Mouse (Mus musculus) layer of hippocampus, postnatal 36 days (tissue): Measurements from ENCODE around the gene Pdk3. TPM values are rescaled to one million over a fixed set of nuclear protein-coding genes. Genes with fewer than 3 reads are reported as not detected.
A peak's percentile ranks its signal among the peaks of the same experiment; 100 is the strongest.

Experiments used
- DNase-seq, 2 experiments: peaks; one replicate each; pipeline ENCODE4 v3.0.0; 2022
- total RNA-seq, 2 experiments: library from RNA; stranded (reverse); gene quantifications; 2 replicates each; pipeline ENCODE4 v1.2.3; 2021

Gene Pdk3
- total RNA-seq, result 10 to 100 TPM; 46.0 to 46.6 TPM

GRCm38 (mm10) chrX:93831561-93832336 is at the start of gene Pdk3:
Pdk3 (minus strand) TSS chrX:93832201.
- DNase-seq, result peak; percentile 74 to 82

DNA sequence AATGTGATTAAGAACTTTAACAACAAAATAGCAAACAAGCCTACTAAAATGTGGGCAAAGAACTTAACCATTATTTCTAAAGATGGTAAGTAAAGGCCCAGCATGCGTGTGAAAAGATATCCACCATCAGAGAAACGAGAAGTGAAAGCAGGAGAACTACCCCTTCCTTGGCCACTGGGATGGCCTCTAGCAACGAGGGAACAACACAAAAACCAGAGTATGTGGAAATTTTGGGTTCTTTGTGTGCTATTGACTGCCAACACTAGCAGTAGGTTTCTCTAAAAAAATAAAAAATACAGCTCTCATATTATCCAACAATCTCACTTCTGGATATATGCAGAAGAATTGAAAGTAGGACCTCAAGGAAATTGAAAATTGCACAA is 45.6 kb upstream of the Pdk3 start:
- DNase-seq, result no peak

GRCm38 (mm10) chrX:93876981-93877633 is 45.1 kb upstream of the Pdk3 start:
- no peak for DNase-seq

- no peak for DNase-seq
Observed at GRCm38 (mm10) chrX:93863393-93863792, 31.4 kb upstream of the Pdk3 start.

GRCm38 (mm10) chrX:93862525-93863086 is 30.6 kb upstream of the Pdk3 start:
- no peak for DNase-seq

GRCm38 (mm10) chrX:93857756-93858155 is 25.8 kb upstream of the Pdk3 start:
- DNase-seq, result no peak

DNA sequence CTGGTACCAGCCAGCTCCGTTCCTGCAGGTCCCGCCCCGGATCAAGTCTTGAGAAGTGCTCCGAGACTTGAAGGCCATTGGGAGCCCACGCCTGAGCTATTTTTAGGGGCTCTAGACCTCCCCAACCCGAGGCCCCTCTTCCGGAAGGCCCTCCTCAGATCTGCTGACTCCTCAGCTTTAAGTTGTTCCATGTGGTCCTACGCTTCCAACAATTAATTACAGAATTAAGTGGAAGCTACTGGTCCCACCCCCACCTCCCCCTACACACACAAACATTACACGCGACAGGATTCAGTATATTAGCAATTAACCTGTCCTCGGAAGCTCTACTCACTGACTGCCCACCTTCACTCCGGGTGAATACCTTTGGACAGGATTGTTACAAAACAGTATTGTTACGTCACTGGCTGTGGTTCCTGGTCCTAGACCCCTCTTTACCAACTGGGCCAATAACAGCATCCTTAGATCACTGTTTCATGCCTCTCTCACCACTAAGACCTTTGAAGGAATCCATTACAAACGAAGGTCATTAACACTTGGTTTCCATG is 410 bp upstream of the Pdk3 start:
- DNase-seq, result no peak

DNA sequence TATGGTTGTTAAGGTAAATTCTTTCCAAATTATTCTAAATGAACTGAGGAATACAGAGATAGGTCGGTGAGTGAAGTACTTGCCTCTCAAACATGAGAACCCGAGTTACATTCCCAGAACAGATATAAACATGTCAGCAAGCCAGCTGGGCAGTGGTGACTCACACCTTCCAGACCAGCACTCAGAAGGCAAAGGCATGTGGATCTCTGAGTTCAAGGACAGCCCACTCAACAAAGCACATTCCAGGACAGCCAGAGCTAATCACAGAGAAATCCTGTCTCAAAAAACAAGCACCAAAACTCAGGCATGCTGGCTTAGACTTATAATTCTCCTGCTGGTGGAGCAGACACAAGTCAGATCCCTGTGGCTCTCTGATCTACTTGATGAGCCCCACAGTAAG is 6.2 kb downstream of the Pdk3 start:
- no peak for DNase-seq

DNA sequence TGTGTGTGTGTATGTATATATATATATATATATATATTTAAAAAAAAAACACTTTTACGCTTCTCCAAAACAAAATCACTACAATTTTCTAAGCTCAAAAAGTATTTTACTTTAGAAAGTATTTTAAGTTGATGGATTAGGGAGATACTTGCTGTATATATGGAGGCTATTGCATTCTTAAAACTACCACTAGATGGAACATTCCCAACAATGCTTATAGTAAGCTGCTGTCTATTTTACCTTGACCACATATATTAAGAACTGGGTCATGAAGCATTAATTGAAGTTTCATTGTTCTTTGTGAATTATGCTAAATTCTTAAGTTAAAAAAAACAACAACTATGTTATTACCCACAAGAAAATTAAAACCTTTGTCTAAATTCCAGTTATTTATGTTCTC is 24.0 kb downstream of the Pdk3 start:
- DNase-seq, result no peak

- DNase-seq, result peak in 1 of 2 experiments; percentile 3
Observed at GRCm38 (mm10) chrX:93793168-93793567, 38.8 kb downstream of the Pdk3 start.

GRCm38 (mm10) chrX:93789562-93789961 is 42.4 kb downstream of the Pdk3 start:
- DNase-seq, result no peak

DNA sequence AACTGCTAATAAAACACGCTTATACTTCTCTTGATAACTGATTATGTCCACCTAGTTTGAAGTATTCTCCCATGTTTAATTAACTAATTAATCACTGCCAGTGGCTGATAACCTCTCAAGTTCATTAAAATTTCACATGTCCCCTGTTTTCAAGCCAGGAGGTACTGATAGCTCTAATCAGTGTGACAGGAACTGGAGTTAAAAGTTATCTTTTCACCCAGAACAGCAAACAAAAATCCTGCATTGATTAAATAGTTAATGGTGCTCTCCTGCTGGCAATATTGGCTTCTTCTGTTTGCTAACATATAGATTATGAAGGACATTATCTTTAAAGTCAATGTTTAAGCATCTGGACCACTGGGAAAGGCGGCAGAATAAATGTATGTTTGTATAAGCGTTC is 71.2 kb downstream of the Pdk3 start:
- DNase-seq, result no peak

DNA sequence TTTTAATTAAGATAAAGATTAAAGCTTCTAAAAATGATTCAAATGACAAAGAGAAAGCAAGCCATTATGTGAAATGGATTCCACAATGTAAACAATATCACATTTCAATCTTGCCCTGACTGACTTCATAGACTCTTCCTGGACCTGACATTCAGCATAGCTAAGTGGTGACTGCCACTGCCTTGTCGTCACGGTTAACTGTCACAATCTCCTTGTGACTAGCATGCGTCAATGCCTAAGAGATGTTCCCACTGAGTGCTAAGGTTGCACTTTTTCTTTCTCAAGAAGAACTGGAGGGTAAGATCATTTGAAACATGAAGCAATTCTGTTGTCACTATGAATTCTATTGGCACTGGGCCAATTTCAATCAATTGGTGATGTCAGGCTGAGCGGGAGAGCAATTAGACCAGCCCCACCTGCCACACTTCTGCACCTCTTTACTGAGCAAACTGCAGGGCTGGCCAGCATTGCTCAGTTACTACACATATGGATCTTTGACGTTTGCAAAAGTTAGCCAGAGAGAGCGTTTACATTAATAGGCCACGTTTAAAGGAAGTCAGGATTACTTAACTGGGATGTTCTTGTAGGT is 75.0 kb downstream of the Pdk3 start:
- DNase-seq, result no peak

DNA sequence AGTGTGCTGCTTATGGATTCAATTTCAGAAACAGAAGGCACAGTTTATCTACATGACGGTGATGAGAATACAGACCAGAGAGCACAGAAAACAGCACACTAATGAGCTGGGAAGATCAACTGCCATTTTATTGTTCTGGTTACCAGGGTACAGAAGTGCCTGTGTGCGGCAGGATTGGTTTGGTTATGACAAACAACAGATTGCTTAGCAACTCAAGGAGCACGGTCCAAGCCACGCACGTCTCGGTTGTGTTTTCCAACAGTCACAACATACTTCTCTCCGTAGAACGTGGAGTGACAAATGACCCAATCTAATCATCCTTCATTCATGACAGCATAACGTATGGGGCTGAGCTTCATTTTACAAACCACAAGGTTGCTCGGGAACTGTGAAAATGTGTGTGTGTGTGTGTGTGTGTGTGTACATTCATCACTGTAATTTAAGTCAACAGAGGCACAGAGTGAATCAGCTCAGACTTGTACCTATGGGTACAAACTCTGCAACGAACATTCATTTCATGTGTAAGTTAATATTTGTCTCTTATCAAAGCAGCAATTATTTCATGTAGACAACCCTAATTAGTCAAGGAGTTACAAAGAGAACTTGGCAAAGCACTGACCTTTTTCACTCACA is 76.7 kb downstream of the Pdk3 start:
- DNase-seq, result no peak

DNA sequence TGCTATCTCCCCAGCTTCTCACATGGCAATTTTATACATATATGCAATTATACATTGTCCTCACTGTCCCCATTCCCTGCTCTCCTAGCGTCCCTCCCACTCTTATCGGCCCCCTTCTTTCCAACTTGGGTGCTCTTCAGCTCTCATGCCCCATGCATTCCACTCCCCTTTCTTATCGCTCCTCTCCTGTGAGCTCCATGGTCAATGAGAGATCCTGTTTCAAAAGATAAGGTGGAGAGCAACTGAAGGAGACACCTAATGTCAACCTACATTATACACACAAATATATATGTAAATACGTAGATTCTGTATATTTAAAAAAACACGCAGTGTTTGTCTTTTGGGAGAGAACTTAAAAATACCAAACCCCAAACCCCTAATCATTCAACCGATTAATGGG is 81.4 kb downstream of the Pdk3 start:
- no peak for DNase-seq

DNA sequence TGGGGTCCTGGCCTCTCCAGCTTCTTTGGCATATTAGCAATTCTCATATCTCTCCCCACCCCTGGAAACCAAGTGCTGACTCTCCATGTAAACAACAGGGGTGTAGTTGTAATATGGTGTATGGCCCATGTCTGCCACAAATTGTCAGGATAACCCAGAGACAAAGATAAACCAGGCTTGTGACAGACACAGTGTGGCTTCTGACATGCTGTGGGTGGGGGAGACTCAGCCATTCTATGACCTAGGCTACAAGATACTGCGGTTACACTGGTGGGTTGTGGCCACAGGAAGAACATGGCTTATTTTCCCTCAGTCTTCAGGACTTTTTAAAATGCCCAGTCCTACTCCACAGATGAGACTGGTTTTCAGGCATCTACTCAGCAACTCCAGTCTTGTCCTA is 82.8 kb downstream of the Pdk3 start:
- DNase-seq, result no peak

- no peak for DNase-seq
Observed at GRCm38 (mm10) chrX:93732975-93733748, 98.8 kb downstream of the Pdk3 start.

DNA sequence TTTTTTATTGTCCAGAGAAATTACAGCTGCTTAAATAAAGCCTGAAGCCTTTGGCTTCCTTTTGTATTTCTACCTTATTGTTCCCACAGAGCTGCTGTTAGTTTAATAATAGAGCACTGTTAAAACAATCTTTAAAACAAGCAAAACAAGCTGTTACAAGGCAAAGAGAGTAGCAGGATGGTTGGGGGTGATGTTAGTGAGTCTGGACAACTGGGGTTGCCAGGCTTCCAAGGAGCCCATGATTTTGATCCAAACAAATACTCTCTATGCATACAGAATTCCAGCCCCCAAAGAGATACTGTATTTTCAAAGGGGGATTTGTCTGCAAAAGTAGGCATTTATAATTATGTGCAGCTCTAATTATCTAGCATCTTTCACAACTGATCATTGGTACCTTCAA is 99.6 kb downstream of the Pdk3 start:
- DNase-seq, result no peak

DNA sequence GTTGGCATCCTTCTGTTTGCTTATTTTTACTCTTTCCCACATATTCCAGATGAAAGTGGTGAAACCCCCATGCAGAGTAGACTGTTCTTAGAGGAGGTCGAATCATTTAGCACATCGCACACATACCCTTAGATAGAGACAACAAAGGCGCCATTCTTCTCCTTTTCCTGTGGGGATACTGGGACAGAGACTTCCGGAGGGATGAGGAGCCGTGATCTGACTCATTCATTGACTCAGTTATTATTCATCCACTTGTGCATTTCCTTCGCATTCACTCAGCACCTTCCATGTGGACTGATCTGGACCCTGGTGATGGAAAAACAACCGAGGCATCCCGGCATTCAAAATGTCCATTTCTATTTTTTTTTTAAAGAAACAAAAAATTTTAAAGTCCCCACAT is 101.1 kb downstream of the Pdk3 start:
- no peak for DNase-seq

DNA sequence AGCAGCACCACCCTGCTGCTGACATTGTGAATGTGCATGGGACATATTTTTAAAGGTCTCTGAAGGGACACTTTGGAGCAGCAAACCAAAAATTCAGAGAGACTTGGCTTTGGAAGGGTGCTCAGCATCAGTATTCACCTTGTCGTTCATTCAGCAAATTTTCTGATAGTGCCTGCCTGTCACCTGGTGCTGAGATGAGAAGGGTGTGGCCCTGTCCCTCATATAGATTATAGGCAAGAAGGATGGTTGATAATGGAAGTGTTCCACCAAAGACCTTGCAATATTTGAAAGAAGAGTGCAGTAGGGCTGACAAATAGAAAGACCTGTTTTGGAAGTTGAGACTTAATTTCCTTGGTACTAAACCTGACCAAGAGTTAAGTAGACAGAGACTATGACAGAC is 102.5 kb downstream of the Pdk3 start:
- no peak for DNase-seq
